Mouse (Mus musculus) ovary, postnatal 36 days (tissue): ENCODE data around the gene Cd300e.

Source experiments
- DNase-seq: peaks from one replicate; pipeline ENCODE4 v3.0.0; 2022; ENCODE audit warnings: low spot score, mixed read lengths

The Cd300e gene

DNA sequence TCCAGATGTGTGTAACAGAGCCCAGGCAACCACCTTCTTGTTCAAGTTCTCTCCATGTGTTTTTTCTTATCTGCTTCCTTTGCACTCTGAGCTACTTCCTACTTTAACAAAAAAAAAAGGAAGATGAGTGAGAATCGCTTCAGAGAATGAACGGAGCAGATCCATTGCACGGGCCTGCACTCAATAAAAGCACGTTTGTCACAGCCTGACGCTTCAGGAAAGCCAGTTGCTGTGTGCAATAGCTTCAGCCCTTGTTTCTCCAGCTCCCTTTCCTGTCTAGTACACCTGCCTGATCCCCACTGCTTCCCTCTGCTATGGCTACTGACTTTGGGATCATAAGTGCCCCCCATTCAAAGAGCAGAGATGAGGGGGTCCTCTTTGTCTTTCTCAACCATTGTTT is at the start of gene Cd300e:
TSS of gene Cd300e (minus strand) at position 101 of the 400 bp plus-strand sequence.
- no peak for DNase-seq

DNA sequence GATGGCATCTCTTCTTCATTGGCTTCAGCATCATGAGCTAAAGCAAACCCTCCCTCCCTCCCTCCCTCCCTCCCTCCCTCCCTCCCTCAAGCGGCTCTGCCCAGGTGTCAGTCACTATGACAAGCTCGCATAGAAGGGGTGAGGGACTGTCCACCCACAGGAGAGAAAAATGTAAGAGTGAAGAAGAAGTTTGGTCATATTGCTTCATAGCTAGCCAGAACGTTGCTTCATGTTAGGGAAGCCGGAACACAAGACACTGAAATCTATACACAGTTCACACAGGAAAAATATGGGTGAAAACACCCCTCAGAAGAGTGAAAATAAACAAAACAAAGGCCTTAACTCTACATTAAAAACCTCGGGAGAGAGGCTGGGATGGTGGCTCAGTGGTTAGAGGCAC is 48.3 kb upstream of the Cd300e start:
- DNase-seq, result no peak

DNA sequence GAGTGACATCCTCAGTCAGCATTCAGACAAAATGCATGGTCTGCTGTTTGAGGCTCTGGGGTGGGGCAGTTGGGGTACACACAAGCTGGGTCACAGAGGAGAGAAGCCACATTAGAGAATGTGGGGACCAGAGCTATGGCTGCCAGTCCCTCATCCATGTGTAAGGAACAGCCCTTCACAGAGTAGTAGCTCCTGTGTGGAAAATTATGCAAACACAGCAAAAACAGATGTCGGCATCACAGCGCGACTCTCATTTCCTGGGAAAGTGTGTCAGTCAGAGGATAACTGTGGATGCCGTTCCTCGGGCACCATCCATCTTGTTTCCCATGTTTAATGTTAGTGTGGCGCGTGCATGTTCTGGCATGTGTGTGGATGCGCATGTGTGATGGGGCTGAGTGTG is 46.2 kb upstream of the Cd300e start:
- no peak for DNase-seq

DNA sequence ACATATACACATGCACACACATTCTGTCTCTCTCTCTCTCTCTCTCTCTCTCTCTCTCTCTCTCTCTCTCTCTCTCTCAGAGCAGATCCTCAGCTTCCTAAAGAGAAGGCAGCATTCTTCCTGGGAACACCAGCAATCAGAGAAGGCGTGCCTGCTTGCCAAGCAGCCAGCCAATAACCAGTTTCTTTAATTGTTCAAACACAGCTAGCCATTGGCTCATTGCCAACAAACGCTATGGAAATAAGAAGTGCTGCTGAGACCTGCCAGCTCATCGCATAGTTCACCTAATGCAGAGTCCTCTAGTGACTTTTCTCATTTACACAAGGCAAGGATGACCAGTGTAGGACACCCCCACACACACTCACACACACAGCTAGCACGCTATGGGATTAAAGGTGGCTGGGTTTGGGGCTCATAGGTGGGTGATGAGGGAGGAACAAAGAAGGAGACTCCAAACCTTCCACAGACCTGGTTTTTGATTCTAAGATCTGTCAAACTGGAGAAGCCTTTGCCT is 45.5 kb upstream of the Cd300e start:
- DNase-seq, result no peak

DNA sequence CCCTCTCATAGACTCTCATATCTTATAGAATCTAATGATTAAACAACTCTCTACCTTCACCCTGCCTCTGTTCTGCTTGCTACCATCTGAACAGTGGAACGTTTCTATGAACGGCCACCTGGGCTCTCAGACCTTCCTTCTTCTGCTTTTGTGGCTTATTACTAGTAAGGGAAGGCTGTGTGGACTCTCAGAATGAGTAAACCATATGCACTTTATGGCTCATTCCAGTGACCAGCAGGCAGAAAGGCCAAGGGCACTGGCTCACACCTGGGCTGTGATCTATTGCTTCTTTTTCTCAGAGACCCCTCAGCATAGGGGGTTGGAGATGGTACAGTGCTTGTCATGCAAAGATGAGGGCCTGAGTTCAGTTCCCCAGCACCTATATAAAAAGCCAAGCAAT is 44.7 kb upstream of the Cd300e start:
- DNase-seq, result no peak

DNA sequence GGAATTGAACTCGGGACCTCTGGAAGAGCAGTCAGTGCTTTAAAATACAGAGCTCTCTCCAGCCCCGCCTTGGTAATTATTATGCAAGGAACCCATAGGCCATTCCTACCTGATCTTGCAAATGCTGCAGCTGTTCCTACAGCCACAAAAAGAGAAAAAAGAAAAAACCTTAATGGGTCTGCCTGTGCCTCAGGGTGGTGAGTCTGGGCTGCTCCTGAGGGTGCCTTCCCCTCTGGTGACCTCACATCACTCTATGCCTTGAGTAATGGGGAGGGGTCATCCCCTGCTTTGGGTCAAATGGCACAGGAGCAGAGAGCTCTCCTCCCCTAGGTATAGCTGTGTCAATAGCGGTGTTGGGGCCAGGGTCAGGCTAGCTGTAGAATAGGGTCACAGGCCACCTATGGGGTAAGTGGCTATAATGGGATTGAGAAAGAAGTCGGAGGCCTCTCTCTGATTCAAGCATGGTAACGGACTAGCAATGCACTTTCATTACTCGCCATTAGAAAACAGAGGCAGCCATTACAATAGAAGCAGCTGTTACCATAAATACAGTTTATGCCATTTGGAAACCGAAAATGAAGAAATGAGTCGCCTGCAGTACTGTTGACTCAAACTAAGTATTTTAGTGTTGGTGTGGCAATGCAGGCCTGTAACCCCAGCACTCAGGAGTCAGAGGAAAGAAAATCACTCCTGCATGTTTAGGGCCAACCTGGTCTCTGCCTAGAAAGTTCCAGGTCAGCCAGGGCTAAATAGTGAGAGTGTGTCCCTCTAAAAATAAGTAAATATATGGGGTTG is 43.0 kb upstream of the Cd300e start:
- DNase-seq, result no peak

DNA sequence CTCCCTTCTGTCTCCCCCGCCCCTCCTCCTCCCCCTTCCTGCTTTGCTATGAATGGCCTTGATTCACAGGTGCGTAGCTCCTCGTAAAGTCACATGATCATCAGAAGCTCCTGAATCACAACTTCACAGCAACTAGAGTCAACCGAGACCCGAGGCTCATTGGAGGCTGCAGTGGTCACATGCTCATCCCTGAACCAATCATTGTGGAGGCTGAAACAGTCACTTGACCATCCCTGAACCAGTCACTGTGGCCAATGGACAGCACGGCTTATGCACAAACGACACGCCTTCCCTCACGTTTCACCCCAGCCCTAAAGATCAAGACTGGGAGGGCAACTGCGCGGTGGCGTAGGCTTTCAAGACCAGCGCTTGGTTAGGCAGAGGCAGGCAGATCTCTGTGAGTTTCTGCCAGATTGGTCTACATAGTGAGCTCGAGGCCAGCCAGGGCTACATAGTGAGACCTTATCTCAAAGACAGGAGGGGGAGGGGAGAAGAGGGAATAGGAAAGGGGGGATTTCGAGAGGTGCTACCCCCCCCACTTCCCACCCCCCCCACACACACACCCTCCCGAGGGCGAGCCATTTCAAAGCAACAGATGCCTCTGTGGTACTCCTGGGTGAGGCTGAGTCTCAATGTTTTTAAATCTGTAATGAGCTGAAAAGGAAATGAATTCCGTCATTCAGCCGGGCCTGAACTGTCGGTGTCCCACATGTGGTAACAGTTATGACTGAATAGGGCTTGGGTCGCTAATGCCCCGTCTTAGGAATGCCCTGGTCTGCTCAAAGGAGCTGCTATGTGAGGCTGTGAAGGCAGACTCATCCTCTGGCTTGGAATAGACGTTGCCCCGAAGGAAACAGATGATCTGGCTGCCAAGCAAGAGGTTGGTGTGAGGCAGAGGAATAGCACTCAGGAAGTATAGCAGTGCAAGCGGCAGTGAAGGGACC is 41.8 kb upstream of the Cd300e start:
- DNase-seq, result no peak

DNA sequence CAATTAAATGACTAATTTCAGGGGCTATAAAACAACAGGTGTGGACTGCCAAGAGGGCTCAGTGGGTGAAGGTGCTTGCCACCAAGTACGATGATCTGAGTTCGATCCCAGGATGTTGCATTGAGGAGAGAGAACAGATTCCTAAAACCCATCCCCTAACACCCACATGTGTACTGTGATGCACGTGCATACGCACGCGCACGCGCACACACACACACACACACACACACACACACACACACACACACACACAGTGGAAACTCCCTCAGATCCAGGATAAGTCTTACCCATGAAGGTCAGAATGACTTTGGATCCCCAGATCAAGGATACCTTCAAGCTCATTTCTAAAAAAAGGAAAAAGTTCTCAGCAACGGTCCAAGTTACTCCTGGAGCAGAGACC is 40.1 kb upstream of the Cd300e start:
- no peak for DNase-seq

DNA sequence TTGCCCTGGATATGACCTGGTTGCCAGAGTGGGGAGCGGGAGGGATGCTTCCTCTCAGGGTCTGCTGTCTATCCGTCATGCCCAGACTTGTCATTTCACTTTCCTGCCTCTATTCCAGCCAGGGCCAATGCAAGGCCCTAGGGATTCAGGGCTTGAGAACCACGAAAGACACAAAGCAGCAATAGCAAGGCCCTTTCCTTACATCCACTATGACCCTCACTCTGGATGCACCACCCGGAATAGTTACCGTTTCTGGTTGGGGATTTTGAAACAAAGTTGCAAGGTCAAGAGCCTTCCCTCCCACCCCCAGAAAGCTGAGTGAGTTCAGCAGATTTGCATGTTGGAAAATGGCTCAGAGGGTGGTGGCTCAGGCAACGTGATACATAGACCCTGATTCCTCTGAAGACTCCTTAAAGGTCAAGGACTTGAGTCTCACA is 39.7 kb upstream of the Cd300e start:
- no peak for DNase-seq

DNA sequence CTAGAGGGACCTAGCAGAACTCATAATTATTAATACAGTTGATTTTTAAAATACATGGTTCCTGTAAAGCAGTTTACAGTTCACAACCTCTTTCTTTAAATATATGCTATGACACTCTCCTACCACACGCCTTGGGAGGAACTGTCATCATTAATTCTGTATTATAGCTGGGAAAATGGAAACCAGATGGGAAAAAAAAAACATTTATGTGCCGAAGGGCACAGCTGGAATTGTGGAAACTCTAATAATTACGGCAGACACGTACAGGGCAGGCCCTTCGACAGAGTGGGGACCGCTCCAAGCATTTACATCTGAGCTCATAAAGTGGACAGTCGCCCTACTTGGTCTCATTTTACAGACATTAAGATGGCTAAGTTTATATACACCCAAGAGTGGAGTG is 38.8 kb upstream of the Cd300e start:
- no peak for DNase-seq

DNA sequence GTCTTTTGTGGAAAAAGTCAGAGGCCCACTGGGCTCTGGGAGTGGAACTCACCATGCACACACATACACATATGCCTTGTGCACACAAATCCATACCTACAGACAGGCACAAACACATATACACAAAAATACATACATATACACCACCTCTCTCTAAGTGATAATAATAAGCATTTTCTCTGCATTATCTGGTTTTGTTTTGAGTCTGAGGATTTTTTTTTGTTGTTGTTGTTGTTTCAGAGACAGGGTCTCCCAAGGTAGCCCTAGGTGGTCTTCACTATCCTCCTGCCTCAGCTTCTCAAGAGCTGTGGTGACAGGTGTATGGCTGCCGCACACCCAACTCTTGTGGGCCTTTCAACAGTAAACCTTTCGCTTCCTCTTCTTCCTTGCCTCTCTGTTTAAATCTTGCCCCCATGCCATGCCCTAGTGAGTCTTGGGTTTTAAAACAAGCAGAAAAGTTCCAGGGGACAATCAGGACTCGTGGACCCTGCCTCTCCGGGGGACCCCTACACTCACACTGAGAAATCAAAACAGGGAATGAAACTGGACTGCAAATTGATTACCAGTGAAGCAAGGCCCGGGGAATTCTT is 38.1 kb upstream of the Cd300e start:
- DNase-seq, result no peak

DNA sequence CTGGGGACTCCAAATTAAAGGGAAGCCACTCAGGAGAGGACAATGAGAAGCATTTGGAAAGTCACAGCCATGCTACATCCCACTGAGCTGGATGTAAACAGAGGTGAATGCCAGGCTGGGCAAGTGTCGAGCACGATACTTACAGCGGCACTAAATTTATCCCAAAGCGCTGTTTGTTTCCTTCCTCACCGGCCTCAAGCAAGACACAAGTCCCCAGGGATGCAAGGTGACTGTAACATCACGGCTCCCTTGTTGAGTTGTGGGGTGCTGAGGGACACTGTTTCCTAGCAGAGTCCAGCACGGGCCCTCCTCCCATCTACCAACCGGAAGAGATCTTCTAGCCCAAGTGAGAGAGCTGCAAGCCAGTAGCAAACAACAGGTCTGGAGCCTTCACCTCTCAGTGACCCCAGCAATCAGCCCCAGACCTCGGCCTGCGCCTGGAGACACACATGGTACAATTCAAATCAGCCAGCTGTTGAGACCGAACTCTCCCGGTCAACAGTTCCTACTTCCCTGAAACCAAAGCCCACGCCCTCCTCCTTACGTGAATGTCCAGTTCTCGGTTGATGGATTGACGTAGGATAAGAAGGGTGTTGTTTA is 37.4 kb upstream of the Cd300e start:
- no peak for DNase-seq

DNA sequence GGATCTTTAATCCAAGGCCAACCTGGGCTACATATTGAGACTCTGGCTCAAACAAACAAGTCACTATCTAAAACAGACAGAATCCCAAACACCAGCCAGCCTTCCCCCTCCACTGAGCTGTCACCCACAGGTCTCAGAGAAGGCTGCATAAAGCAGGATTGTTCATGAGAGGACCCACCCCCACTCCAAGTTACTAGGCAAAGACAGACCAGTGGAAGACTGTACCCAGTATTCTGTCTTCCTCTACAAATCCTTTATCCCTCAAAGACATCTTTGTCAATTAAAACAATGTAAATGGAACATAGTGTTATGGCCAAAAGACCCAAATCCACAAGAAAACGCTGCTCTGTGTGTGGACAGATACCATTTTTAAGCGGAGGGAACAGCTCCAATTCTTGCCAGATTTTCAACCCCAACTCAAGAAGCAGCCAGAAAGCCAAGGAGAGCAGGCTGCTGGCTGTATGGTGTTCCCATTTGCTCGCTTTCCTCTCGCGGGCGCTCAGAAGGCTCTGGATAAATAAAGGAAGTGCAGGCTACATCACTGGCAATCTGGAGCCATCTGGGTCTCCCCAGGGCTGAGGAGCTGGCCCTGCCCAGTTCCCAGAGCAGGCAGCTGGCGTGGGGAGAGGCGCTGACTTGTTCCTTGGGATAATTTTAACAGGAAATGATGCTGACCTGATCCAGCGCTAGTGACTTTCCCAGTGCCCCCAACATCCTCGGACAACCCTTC is 36.4 kb upstream of the Cd300e start:
- no peak for DNase-seq

DNA sequence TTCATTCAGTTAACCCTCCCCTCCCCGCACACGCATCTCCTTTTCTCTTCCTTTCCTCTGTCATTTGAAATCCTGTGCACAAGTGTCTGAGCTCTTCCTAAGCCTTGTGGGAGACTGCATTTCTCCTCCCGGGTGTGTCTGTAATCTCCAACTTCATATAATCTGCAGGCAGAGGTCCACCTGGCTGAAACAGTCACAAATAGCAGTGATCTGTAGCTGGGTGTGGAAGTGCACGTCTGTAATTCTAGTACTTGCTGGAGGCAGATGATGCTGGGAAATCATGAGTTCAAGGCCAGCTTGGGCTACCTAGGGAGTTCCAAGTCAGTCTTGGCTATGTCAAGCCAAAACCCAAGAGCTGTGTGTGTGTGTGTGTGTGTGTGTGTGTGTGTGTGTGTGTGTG is 30.2 kb upstream of the Cd300e start:
- no peak for DNase-seq

DNA sequence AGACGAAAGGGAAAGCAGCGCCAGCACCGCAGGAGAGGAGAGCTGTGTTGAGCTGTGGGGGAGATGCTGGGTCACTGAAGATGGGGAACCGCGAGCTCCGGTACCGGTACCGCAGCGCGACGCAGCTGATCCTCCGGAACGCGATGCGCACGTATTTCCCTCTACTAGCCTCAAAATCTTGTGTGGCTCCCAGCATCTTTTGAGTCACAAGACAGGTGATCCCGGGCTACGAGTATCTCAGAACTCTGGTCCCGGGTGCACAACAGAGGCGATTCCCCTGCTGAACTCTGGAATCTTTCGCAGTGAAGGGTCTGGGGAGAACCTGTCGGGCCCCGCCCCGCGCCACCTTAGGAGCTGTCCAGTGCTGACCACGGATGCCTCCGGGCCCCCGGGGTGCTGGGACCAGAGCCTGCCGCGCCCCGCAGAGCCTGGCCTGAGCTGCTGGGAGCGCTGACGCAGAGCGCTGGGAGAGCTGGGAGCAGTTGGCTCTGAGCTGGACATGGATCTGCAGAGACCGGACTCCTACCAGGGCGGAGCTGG is 29.5 kb upstream of the Cd300e start, which contains the start of gene Rab37:
TSS of gene Rab37 (plus strand) at position 70 of the 540 bp plus-strand sequence.
- peak; percentile 39 for DNase-seq

DNA sequence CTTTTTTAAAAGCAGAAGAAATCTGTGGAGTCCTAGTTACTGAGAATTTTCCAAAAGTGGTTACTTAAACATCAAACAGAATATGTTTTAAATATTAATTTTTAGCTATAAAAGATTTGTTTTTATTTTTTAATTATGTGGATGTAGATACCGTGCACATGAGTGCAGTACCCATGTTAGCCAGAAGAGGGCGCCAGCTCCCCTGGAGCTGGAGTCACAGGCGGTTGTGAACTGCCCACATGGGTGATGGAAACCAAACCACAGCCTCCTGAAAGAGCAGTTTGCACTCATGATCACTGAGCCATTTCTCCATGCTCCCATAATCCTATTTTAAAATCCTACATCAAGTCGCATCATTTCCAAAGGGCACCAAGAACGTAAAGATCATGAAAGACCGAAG is 27.9 kb upstream of the Cd300e start:
- DNase-seq, result no peak

DNA sequence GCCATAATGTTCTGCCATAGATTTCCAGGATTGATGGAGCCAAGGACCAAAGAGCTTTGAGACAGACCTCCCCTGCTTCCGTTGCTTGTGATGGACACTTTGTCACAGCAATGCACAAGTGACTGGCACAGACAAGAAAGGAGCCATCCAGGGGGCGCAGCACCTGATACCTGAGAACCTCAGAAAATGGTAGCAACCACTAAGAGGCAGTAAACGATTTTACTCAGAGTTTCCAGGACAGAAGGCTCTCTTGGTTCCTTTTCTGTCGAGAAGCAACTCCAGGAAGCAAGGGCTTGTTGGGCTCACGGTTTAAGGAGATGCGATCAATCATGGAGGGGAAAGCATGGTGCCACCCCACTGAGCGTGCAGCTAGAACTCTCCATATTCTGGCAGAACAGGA is 24.2 kb upstream of the Cd300e start:
- no peak for DNase-seq

DNA sequence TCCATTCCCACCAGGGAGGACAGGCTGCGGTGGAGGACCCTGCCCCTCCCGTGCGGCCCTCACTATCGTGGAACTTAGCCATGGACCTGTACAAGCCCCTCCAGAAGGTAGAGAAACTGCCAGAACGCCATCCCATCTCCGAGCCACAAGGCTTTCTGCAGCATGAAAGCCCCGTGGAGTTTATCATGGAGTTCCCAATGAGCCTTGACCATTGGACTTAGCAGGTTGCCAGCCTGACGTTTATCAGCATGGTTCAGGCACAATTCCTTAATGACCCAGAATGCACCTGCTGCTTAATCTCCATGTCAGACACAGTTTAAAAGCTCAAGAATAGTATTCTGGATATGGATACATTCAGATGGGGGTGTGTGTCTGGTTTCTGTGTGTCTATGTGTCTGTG is 23.1 kb upstream of the Cd300e start:
- no peak for DNase-seq

DNA sequence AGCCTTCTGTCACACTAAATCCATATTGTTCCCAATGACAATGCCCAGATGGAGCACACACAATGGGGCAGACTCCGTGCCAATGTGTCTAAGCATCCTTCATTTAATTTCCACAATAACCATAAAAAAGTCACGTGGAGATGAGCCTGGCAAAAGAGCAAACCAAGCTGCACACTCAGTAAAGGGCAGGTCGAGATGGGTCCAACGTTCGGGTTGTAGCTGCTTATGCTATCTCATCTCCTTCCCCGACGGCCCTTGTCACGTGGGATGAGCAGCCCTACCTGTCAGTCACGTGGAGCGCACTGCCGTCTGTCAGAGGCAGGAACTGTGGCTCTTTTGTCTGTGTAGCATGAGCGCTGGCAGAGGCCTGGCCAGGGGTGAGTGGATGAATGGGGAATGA is 22.6 kb upstream of the Cd300e start:
- DNase-seq, result no peak

DNA sequence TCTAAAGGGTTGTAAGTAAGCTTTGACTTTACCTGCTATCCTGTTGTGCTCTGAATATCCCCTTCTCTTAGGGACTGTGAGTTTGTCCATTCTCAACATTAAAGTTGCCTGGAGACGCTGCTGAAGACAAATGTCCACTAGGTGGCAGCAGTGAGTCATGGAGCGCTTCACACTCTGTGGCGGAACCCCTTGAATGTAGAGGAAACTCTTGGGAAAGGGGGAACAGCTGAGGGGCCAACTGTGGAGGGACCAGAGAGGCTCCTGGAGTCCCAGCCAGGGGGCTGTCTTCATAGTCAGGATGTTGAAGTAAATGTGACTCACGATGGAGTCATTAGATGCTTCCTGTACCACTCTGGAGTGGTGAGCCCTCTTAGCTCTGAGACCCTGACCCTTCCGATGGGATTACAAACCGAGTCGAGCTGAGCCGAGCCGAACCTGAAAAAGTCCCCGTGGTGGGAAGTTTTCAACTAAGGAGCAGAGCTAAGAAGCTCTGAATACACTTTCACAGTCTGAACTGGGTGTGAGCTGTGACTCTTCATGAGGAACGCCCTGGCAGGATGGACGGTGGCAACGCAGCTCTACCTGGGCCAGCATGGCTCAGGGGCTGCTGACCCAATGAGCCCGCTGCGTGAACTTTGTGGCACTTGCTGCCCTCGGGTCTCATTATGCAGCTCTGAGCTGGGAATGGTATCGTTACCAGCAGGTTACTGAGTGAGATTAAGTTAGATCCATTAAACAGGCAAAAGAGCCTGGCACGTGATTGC is 21.6 kb upstream of the Cd300e start:
- DNase-seq, result peak; percentile 46
